Mouse (Mus musculus): Measurements from ENCODE around the gene Ttc25. TPM values are rescaled to one million over a fixed set of nuclear protein-coding genes. Genes with fewer than 3 reads are reported as not detected.
A peak's percentile ranks its signal among the peaks of the same experiment; 100 is the strongest.
"Not testable (repeated sequence)": the region's sequence is repeated elsewhere in the genome, so short reads cannot be mapped to it uniquely, and the experiment has no call there.

The Ttc25 gene
- polyA plus RNA-seq, 1 experiment, result not detected

GRCm38 (mm10) chr11:100574188-100574587 lies 28.8 kb downstream of the Ttc25 start:
- no peaks in the 10 kb centered on the region for H3K9me3 ChIP-seq (ENCODE audit: control insufficient read depth, low read length)
- peaks cover 28% of the 10 kb centered on the region for H3K4me1 ChIP-seq (ENCODE audit: control insufficient read depth)
- peaks cover 5% of the 10 kb centered on the region for H3K27me3 ChIP-seq (ENCODE audit: control insufficient read depth)
- H3K36me3 ChIP-seq (ENCODE audit: control insufficient read depth), result peaks cover 12% of the 10 kb centered on the region
- peak overlapping the region; percentile 69 for H3K4me3 ChIP-seq (replicated peaks)
- TF ChIP-seq GATA1 (IDR thresholded peaks at IDR 0.05; ENCODE audit: low read length), result no peak
- no peak for TF ChIP-seq TAL1 (IDR thresholded peaks at IDR 0.05; ENCODE audit: low read length)

- no peak for TF ChIP-seq TAL1 (IDR thresholded peaks at IDR 0.05; ENCODE audit: low read length)
- no peak for TF ChIP-seq GATA1 (IDR thresholded peaks at IDR 0.05; ENCODE audit: low read length)
- peak within 1 kb of the TSS; percentile 69 for H3K4me3 ChIP-seq (replicated peaks)
- peaks cover 5% of the 10 kb centered on the region for H3K27me3 ChIP-seq (ENCODE audit: control insufficient read depth)
- peaks cover 19% of the 10 kb centered on the region for H3K36me3 ChIP-seq (ENCODE audit: control insufficient read depth)
- H3K4me1 ChIP-seq (ENCODE audit: control insufficient read depth), result peaks cover 28% of the 10 kb centered on the region
- H3K9me3 ChIP-seq (ENCODE audit: control insufficient read depth, low read length), result no peaks in the 10 kb centered on the region
These were observed 29.5 kb downstream of the Ttc25 start, which contains the start of gene Cnp for GRCm38 (mm10) chr11:100574708-100575483. TSS of gene Cnp (plus strand) at chr11:100574904.

- TF ChIP-seq GATA1 (IDR thresholded peaks at IDR 0.05; ENCODE audit: low read length) (no peak), TAL1 (IDR thresholded peaks at IDR 0.05; ENCODE audit: low read length) (no peak)
- Histone ChIP-seq H3K4me3 (replicated peaks) (peak overlapping the region; percentile 69), H3K4me1 (ENCODE audit: control insufficient read depth) (peaks cover 27% of the 10 kb centered on the region), H3K36me3 (ENCODE audit: control insufficient read depth) (peaks cover 24% of the 10 kb centered on the region), H3K27me3 (ENCODE audit: control insufficient read depth) (peaks cover 5% of the 10 kb centered on the region), H3K9me3 (ENCODE audit: control insufficient read depth, low read length) (no peaks in the 10 kb centered on the region)
These were observed 30.1 kb downstream of the Ttc25 start for GRCm38 (mm10) chr11:100575484-100575855.

- Histone ChIP-seq H3K4me1 (ENCODE audit: control insufficient read depth) (peaks cover 22% of the 10 kb centered on the region), H3K27me3 (ENCODE audit: control insufficient read depth) (peaks cover 2% of the 10 kb centered on the region), H3K4me3 (replicated peaks) (no peak overlapping the region), H3K9me3 (ENCODE audit: control insufficient read depth, low read length) (no peaks in the 10 kb centered on the region), H3K36me3 (ENCODE audit: control insufficient read depth) (peaks cover 32% of the 10 kb centered on the region)
- TF ChIP-seq TAL1 (IDR thresholded peaks at IDR 0.05; ENCODE audit: low read length), result no peak
- no peak for TF ChIP-seq GATA1 (IDR thresholded peaks at IDR 0.05; ENCODE audit: low read length)
These were observed 30.8 kb downstream of the Ttc25 start for GRCm38 (mm10) chr11:100576256-100576655.

- H3K9me3 ChIP-seq (ENCODE audit: control insufficient read depth, low read length), result no peaks in the 10 kb centered on the region
- H3K4me1 ChIP-seq (ENCODE audit: control insufficient read depth), result peaks cover 22% of the 10 kb centered on the region
- H3K4me3 ChIP-seq (replicated peaks), result no peak overlapping the region
- TF ChIP-seq TAL1 (IDR thresholded peaks at IDR 0.05; ENCODE audit: low read length) (no peak), GATA1 (IDR thresholded peaks at IDR 0.05; ENCODE audit: low read length) (no peak)
- H3K27me3 ChIP-seq (ENCODE audit: control insufficient read depth), result no peaks in the 10 kb centered on the region
- peaks cover 49% of the 10 kb centered on the region for H3K36me3 ChIP-seq (ENCODE audit: control insufficient read depth)
These were observed 32.6 kb downstream of the Ttc25 start for GRCm38 (mm10) chr11:100577852-100578599.

GRCm38 (mm10) chr11:100579116-100579799 lies 33.9 kb downstream of the Ttc25 start:
- H3K27me3 ChIP-seq (ENCODE audit: control insufficient read depth), result no peaks in the 10 kb centered on the region
- no peak for TF ChIP-seq GATA1 (IDR thresholded peaks at IDR 0.05; ENCODE audit: low read length)
- no peak for TF ChIP-seq TAL1 (IDR thresholded peaks at IDR 0.05; ENCODE audit: low read length)
- peaks cover 20% of the 10 kb centered on the region for H3K4me1 ChIP-seq (ENCODE audit: control insufficient read depth)
- H3K4me3 ChIP-seq (replicated peaks), result no peak overlapping the region
- H3K9me3 ChIP-seq (ENCODE audit: control insufficient read depth, low read length), result no peaks in the 10 kb centered on the region
- peaks cover 62% of the 10 kb centered on the region for H3K36me3 ChIP-seq (ENCODE audit: control insufficient read depth)

- peaks cover 10% of the 10 kb centered on the region for H3K4me1 ChIP-seq (ENCODE audit: control insufficient read depth)
- no peak for TF ChIP-seq TAL1 (IDR thresholded peaks at IDR 0.05; ENCODE audit: low read length)
- TF ChIP-seq GATA1 (IDR thresholded peaks at IDR 0.05; ENCODE audit: low read length), result no peak
- H3K9me3 ChIP-seq (ENCODE audit: control insufficient read depth, low read length), result no peaks in the 10 kb centered on the region
- no peaks in the 10 kb centered on the region for H3K27me3 ChIP-seq (ENCODE audit: control insufficient read depth)
- no peak overlapping the region for H3K4me3 ChIP-seq (replicated peaks)
- H3K36me3 ChIP-seq (ENCODE audit: control insufficient read depth), result peaks cover 72% of the 10 kb centered on the region
These were observed 34.9 kb downstream of the Ttc25 start for GRCm38 (mm10) chr11:100580275-100580674.

GRCm38 (mm10) chr11:100581756-100582155 lies 36.3 kb downstream of the Ttc25 start:
- Histone ChIP-seq H3K36me3 (ENCODE audit: control insufficient read depth) (peaks cover 87% of the 10 kb centered on the region), H3K27me3 (ENCODE audit: control insufficient read depth) (no peaks in the 10 kb centered on the region), H3K4me3 (replicated peaks) (no peak overlapping the region), H3K4me1 (ENCODE audit: control insufficient read depth) (no peaks in the 10 kb centered on the region; the same call in 1 of the 2 replicates), H3K9me3 (ENCODE audit: control insufficient read depth, low read length) (no peaks in the 10 kb centered on the region)
- no peak for TF ChIP-seq GATA1 (IDR thresholded peaks at IDR 0.05; ENCODE audit: low read length)
- TF ChIP-seq TAL1 (IDR thresholded peaks at IDR 0.05; ENCODE audit: low read length), result no peak

GRCm38 (mm10) chr11:100582413-100582812 lies 37.0 kb downstream of the Ttc25 start:
- H3K36me3 ChIP-seq (ENCODE audit: control insufficient read depth), result peaks cover 92% of the 10 kb centered on the region
- H3K9me3 ChIP-seq (ENCODE audit: control insufficient read depth, low read length); H3K27me3 ChIP-seq (ENCODE audit: control insufficient read depth); H3K4me1 ChIP-seq (ENCODE audit: control insufficient read depth); H3K4me3 ChIP-seq (replicated peaks): not testable (repeated sequence)

Measured in erythroblast, embryonic 14.5 days (primary cell).